Mouse (Mus musculus) bone marrow macrophage, adult 2 months (primary cell): ENCODE results near the gene Angpt4.

Experiments
- CTCF ChIP-seq: IDR thresholded peaks from 2 replicates; pipeline ENCODE4 v1.5.1; 2012; ENCODE audit warnings: low read depth, mild to moderate bottlenecking, low read length, moderate library complexity
- POLR2A ChIP-seq: IDR thresholded peaks from 2 replicates; pipeline ENCODE4 v1.6.1; 2012; ENCODE audit warnings: mild to moderate bottlenecking, low read depth, low read length, borderline replicate concordance

DNA sequence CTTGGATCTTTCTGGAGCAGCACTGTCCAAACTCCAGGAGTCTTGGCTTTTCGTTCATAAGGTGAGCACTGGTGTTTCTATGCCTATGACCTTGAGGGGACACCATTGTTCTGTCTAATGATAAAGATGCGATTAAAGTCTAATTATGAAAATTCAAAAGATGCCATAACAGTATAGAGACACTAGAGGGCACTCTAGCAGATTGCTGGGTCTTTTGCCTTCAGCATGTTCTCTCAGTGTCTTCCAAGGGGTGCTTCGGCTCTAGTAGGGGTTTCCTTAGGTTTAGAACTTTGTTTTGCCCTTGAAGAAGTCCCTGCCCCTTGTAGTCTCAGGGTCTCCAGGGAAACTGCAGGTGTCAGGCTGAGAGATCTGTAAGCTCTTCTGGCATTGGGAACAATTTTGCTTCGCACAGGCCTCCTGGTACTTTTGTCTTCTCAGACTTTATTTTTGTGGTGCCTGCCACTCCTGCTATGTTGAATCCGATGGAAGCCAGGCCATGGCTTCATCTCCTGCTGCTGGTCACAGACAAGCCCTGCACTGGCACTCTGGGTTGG lies 48.7 kb upstream of the Angpt4 start:
- peak; percentile 41 for TF ChIP-seq CTCF
- no peak for TF ChIP-seq POLR2A
